8 mouse cellular contexts compared by ENCODE assay signal in the genomic region with DNA sequence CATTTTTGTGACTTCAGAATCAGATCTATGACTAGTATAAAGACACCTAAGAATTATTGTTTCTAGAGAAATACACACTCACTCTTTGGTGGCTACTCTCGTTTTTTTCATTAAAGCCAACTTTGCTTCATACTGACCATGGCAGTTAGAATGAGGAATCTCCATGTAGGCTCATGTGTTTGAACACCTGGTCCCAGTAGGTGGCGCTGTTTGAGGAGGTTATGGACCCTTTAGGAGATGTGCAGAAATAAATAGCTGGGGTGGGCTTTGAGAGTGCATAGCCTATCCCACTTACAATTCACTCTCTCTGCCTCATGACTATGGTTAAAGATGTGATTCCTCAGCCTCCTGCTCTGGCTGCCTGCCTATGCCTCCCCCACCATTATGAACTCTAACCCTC.
DNase-seq lines count a peak whose midpoint lies in the region; ATAC-seq and TF ChIP-seq lines count a peak whose summit lies in the region.

No protein-coding gene starts in this region.

- 27% methylated on average over 2 of the region's 2 CpGs for WGBS in forebrain, postnatal 0 days
- 32% methylated on average over 2 of the region's 2 CpGs for WGBS in forebrain, embryonic 15.5 days
- 25% methylated on average over 2 of the region's 2 CpGs for WGBS in midbrain, embryonic 14.5 days
- 23% methylated on average over 2 of the region's 2 CpGs for WGBS in midbrain, embryonic 13.5 days

- peak; percentile 18 for DNase-seq in forebrain, postnatal 0 days
- DNase-seq in midbrain, embryonic 14.5 days: peak; percentile 67
- DNase-seq in embryo, embryonic 9.5 days (ENCODE audit: extremely low spot score): peak; percentile 34
- peak; percentile 45 for DNase-seq in lung, postnatal 36 days
- no peak for DNase-seq in ovary, postnatal 14 days (ENCODE audit: low spot score)
- no peak for DNase-seq in gastrocnemius, adult 18-20 months (ENCODE audit: low spot score)

- no peaks in the 10 kb centered on the region for H3K27me3 ChIP-seq in forebrain, postnatal 0 days (ENCODE audit: insufficient read depth, low read length)
- H3K27me3 ChIP-seq in forebrain, embryonic 15.5 days: no peaks in the 10 kb centered on the region
- H3K27me3 ChIP-seq in midbrain, embryonic 14.5 days (ENCODE audit: control insufficient read depth, insufficient read depth, low read length): no peaks in the 10 kb centered on the region
- H3K27me3 ChIP-seq in midbrain, embryonic 13.5 days: no peaks in the 10 kb centered on the region

- no peak overlapping the region for H3K27ac ChIP-seq in forebrain, postnatal 0 days (ENCODE audit: low read depth, low read length)
- no peak overlapping the region for H3K27ac ChIP-seq in forebrain, embryonic 15.5 days (replicated peaks)
- no peak overlapping the region for H3K27ac ChIP-seq in midbrain, embryonic 14.5 days (replicated peaks; ENCODE audit: low read depth, low read length)
- no peak overlapping the region for H3K27ac ChIP-seq in midbrain, embryonic 13.5 days

- no peak for ATAC-seq in forebrain, postnatal 0 days
- no peak for ATAC-seq in forebrain, embryonic 15.5 days (replicated peaks)
- no peak for ATAC-seq in midbrain, embryonic 14.5 days (ENCODE audit: low FRiP score, low TSS enrichment)
- no peak for ATAC-seq in midbrain, embryonic 13.5 days

- H3K4me1 ChIP-seq in forebrain, postnatal 0 days (ENCODE audit: insufficient read depth): no peaks in the 10 kb centered on the region
- H3K4me1 ChIP-seq in forebrain, embryonic 15.5 days: no peaks in the 10 kb centered on the region
- H3K4me1 ChIP-seq in midbrain, embryonic 14.5 days (ENCODE audit: control insufficient read depth, insufficient read depth, low read length): no peaks in the 10 kb centered on the region
- H3K4me1 ChIP-seq in midbrain, embryonic 13.5 days (replicated peaks): no peaks in the 10 kb centered on the region

- H3K9me3 ChIP-seq in forebrain, postnatal 0 days (ENCODE audit: low read length): no peaks in the 10 kb centered on the region
- no peaks in the 10 kb centered on the region for H3K9me3 ChIP-seq in forebrain, embryonic 15.5 days
- no peaks in the 10 kb centered on the region for H3K9me3 ChIP-seq in midbrain, embryonic 14.5 days (ENCODE audit: control insufficient read depth, low read length)
- H3K9me3 ChIP-seq in midbrain, embryonic 13.5 days: no peaks in the 10 kb centered on the region

- H3K4me3 ChIP-seq in forebrain, postnatal 0 days (ENCODE audit: low read depth, low read length): no peak overlapping the region
- H3K4me3 ChIP-seq in forebrain, embryonic 15.5 days: no peak overlapping the region
- H3K4me3 ChIP-seq in midbrain, embryonic 14.5 days (replicated peaks; ENCODE audit: low read depth, low read length): no peak overlapping the region
- no peak overlapping the region for H3K4me3 ChIP-seq in midbrain, embryonic 13.5 days (replicated peaks)

- TF ChIP-seq CTCF in forebrain, postnatal 0 days (IDR thresholded peaks at IDR 0.05; ENCODE audit: low read depth): peak; percentile 59

- H3K36me3 ChIP-seq in forebrain, postnatal 0 days (ENCODE audit: insufficient read depth): no peaks in the 10 kb centered on the region
- no peaks in the 10 kb centered on the region for H3K36me3 ChIP-seq in forebrain, embryonic 15.5 days
- H3K36me3 ChIP-seq in midbrain, embryonic 14.5 days (ENCODE audit: control insufficient read depth, insufficient read depth, low read length): no peaks in the 10 kb centered on the region
- H3K36me3 ChIP-seq in midbrain, embryonic 13.5 days: no peaks in the 10 kb centered on the region

- H3K9ac ChIP-seq in forebrain, postnatal 0 days: no peak overlapping the region
- no peak overlapping the region for H3K9ac ChIP-seq in forebrain, embryonic 15.5 days (replicated peaks)
- H3K9ac ChIP-seq in midbrain, embryonic 14.5 days (replicated peaks; ENCODE audit: low read length): no peak overlapping the region
- no peak overlapping the region for H3K9ac ChIP-seq in midbrain, embryonic 13.5 days (replicated peaks)

- no peak overlapping the region for H3K4me2 ChIP-seq in forebrain, postnatal 0 days (ENCODE audit: low read depth)
- H3K4me2 ChIP-seq in forebrain, embryonic 15.5 days (replicated peaks): no peak overlapping the region
- H3K4me2 ChIP-seq in midbrain, embryonic 14.5 days (ENCODE audit: low read length): no peak overlapping the region
- H3K4me2 ChIP-seq in midbrain, embryonic 13.5 days (replicated peaks): no peak overlapping the region

Comparison
In these comparisons a context has a peak if more than half of its experiments do, and no peak if none do; other contexts are left out.
1. DNase-seq: peak in forebrain, postnatal 0 days (single experiment), midbrain, embryonic 14.5 days (single experiment), embryo, embryonic 9.5 days (single experiment) and lung, postnatal 36 days (single experiment); none in ovary, postnatal 14 days (single experiment) and gastrocnemius, adult 18-20 months (single experiment).